Mouse (Mus musculus) midbrain, embryonic 14.5 days (tissue): ENCODE measurements at regions not wholly inside any gene's neighbourhood (a gene's known extent, or its start where the extent isn't known, plus 50 kb on each side); places are given as distances from the start of the nearest gene placed in this dataset.
A peak's percentile ranks its signal among the peaks of the same experiment; 100 is the strongest.

Experiments used
- ATAC-seq: fragments of 200-750 bp; cut with Nextera tagmentation; 2 replicates; pipeline ENCODE4 v1.8.0; 2017; ENCODE audit warnings: moderate number of reproducible peaks, moderate library complexity; ENCODE audit not compliant: low FRiP score, low TSS enrichment
- DNase-seq: peaks from one replicate; pipeline ENCODE4 v3.0.0-alpha.2; 2015
- H3K27ac ChIP-seq: fragments of 300-500 bp; sonication (generic); replicated peaks from 2 replicates; pipeline ENCODE4 v1.5.1; 2014; ENCODE audit warnings: mild to moderate bottlenecking, low read depth, low read length, moderate library complexity
- H3K27me3 ChIP-seq: fragments of 300-500 bp; sonication (generic); 2 replicates; pipeline ENCODE4 v1.6.1; 2014; ENCODE audit warnings: low read length, control low read depth, mixed read lengths; ENCODE audit not compliant: control insufficient read depth, insufficient read depth
- H3K36me3 ChIP-seq: fragments of 300-500 bp; sonication (generic); 2 replicates; pipeline ENCODE4 v1.6.1; 2014; ENCODE audit warnings: low read length, control low read depth; ENCODE audit not compliant: control insufficient read depth, insufficient read depth
- H3K4me1 ChIP-seq: fragments of 300-500 bp; sonication (generic); 2 replicates; pipeline ENCODE4 v1.6.1; 2014; ENCODE audit warnings: mild to moderate bottlenecking, antibody characterized with exemption, low read length, control low read depth; ENCODE audit not compliant: control insufficient read depth, insufficient read depth
- H3K4me2 ChIP-seq: fragments of 300-500 bp; sonication (generic); 2 replicates; pipeline ENCODE4 v1.6.1; 2014; ENCODE audit warnings: mild to moderate bottlenecking, low read length, moderate library complexity
- H3K4me3 ChIP-seq: fragments of 300-500 bp; sonication (generic); replicated peaks from 2 replicates; pipeline ENCODE4 v1.5.1; 2014; ENCODE audit warnings: low read depth, low read length
- H3K9ac ChIP-seq: fragments of 300-500 bp; sonication (generic); replicated peaks from 2 replicates; pipeline ENCODE4 v1.6.1; 2014; ENCODE audit warnings: mild to moderate bottlenecking, low read length, moderate library complexity
- H3K9me3 ChIP-seq: fragments of 300-500 bp; sonication (generic); 2 replicates; pipeline ENCODE4 v1.6.1; 2016; ENCODE audit warnings: low read length, control low read depth, mixed read lengths; ENCODE audit not compliant: control insufficient read depth
- WGBS: fragments of 180-500 bp; shearing (Covaris S2); extraction: QIAGEN DNeasy Blood & Tissue Kit; methylation state at CpG from one replicate; pipeline ENCODE4 v1.1.7; 2014; 5-methylcytosine and 5-hydroxymethylcytosine counted together

DNA sequence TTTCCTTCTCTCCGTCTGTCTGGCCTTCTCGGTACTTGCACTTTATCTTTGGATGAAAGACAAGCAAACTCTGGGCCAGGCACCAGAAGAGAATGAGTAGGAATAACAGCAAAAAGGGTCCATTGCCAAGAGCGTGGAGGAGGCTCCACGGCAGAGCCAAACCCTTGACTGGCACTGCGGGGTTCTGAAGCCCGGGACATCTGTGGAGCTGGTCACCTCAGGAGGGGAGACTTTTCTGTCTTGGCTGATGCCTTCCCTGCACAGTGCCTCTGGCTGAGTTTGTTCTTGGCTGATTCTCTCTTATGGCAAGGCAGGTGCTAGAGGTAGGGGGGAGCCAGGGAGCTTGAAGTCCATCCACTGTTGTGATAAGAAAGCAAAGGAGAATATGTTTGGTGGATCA, 130.1 kb upstream of the Npvf start:
- Histone ChIP-seq H3K36me3 (no peaks in the 10 kb centered on the region), H3K4me2 (no peak overlapping the region), H3K27me3 (no peaks in the 10 kb centered on the region), H3K4me3 (no peak overlapping the region), H3K9me3 (no peaks in the 10 kb centered on the region), H3K4me1 (no peaks in the 10 kb centered on the region), H3K9ac (no peak overlapping the region), H3K27ac (0 out of 2 replicates have a peak overlapping the region, but pooled peaks have one; percentile 41)
- WGBS: 89% methylated on average over 6 of the region's 6 CpGs
- no peak for ATAC-seq
- no peak for DNase-seq

DNA sequence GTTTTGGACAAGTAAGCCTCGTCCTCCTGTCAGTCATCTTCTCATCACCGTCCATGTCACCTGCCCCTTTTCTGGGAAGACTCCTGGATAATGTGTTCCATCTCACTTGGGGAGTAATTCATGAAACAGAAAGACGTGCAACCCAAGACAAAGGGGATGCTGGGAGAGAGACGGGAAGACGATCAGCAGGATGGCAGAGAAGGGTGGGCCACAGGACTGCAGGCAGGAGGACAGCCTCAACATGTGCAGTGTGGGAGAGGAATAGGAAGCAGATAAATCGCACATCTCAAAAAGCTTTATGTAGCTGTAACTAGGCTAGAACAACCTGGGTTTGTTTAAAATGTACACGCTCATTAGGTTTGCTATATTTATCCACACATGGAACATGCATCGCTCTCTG, 133.4 kb upstream of the Npvf start:
- H3K9me3 ChIP-seq: no peaks in the 10 kb centered on the region
- no peaks in the 10 kb centered on the region for H3K4me1 ChIP-seq
- ATAC-seq (no peak), DNase-seq (no peak)
- WGBS: 95% methylated on average over 8 of the region's 8 CpGs
- H3K4me3 ChIP-seq: no peak overlapping the region
- H3K27ac ChIP-seq: no peak overlapping the region
- no peaks in the 10 kb centered on the region for H3K36me3 ChIP-seq
- no peak overlapping the region for H3K9ac ChIP-seq
- no peaks in the 10 kb centered on the region for H3K27me3 ChIP-seq
- H3K4me2 ChIP-seq: no peak overlapping the region

DNA sequence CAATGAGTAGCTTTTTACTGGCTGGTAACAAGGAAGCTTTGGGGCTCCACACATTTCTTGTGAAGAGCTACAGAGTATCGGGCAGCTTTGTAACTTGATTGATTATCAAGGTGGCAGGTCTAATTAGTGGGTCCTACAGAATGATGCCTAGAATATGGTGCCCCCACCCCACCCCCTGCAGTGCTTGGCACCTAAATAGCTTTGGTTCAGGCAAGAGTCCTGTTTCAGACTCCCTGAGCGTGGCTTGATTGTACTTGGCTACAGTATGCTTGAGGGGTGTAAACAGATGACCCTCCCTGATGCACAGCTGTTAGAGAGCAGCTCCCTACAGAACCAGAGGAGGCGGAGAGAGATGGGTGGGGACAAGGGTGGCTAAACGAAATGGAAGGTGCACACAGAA, 145.7 kb upstream of the Npvf start:
- no peaks in the 10 kb centered on the region for H3K9me3 ChIP-seq

DNA sequence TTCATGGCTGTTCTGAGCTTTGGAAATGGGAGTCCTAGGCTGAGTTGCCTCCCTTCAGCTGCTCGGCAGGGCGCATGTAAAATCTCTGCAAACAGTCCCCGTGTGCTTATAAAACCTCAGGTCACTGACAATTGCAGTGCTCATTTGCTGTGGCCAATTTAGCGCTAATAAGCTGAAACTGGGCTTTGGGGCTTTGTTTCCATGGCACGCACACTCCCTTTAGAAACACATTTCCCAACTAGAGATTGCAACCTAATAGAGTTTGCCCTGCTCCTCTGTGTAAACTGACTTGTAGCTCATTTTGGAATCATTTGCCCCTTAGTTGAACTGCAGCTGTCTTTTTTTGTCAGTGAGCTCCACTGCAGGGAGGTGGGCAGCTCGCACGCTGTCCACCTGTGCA, 148.7 kb upstream of the Npvf start:
- H3K9me3 ChIP-seq: no peaks in the 10 kb centered on the region
- H3K9ac ChIP-seq: no peak overlapping the region
- H3K4me1 ChIP-seq: peaks cover 12% of the 10 kb centered on the region; the same call in 1 of the 2 replicates
- ATAC-seq (no peak), DNase-seq (peak; percentile 42)
- peak overlapping the region; percentile 52; the same call in 1 of the 2 replicates for H3K27ac ChIP-seq
- no peak overlapping the region for H3K4me3 ChIP-seq
- no peak overlapping the region for H3K4me2 ChIP-seq
- 54% methylated on average over 7 of the region's 7 CpGs for WGBS
- H3K36me3 ChIP-seq: no peaks in the 10 kb centered on the region
- H3K27me3 ChIP-seq: no peaks in the 10 kb centered on the region

More for the DNA sequence above, 145.7 kb upstream of the Npvf start:
- Histone ChIP-seq H3K27me3 (no peaks in the 10 kb centered on the region), H3K27ac (no peak overlapping the region), H3K4me1 (0 out of 2 replicates have a peak, but pooled peaks cover 6% of the 10 kb centered on the region), H3K36me3 (no peaks in the 10 kb centered on the region), H3K4me3 (no peak overlapping the region), H3K9ac (no peak overlapping the region), H3K4me2 (no peak overlapping the region)
- DNase-seq (no peak), ATAC-seq (no peak)
- WGBS: 89% methylated on average over 4 of the region's 4 CpGs

DNA sequence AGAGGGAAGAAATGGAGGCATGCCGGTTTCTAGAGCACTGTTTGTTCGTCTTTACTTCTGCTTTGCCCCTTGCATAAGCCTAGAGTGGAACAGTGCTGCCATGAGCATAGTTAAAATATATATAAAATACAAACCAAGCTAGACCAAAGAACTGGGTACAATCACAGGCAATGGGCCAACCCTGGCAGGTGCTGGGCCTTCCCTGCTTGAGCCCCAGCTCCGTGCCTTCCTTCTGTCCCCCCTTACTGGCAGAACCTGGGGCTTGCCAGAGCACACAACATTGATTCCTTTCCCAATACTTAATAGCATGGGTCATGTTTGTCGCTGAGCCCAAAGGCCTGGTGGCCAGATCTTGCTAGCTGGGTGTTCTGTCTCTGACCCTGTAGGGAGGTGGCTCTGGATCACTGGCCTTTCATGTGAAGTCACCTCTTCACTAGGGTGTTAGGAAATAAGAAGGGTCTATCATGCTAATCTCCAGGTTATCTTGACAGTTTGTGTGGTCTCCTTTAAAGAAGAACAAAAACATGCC, 150.3 kb upstream of the Npvf start:
- Histone ChIP-seq H3K4me1 (peaks cover 23% of the 10 kb centered on the region; the same call in 1 of the 2 replicates), H3K27ac (no peak overlapping the region), H3K27me3 (no peaks in the 10 kb centered on the region), H3K9ac (no peak overlapping the region), H3K4me3 (no peak overlapping the region), H3K36me3 (no peaks in the 10 kb centered on the region), H3K4me2 (no peak overlapping the region), H3K9me3 (no peaks in the 10 kb centered on the region)
- DNase-seq (no peak), ATAC-seq (no peak)
- WGBS: 83% methylated on average over 4 of the region's 4 CpGs

DNA sequence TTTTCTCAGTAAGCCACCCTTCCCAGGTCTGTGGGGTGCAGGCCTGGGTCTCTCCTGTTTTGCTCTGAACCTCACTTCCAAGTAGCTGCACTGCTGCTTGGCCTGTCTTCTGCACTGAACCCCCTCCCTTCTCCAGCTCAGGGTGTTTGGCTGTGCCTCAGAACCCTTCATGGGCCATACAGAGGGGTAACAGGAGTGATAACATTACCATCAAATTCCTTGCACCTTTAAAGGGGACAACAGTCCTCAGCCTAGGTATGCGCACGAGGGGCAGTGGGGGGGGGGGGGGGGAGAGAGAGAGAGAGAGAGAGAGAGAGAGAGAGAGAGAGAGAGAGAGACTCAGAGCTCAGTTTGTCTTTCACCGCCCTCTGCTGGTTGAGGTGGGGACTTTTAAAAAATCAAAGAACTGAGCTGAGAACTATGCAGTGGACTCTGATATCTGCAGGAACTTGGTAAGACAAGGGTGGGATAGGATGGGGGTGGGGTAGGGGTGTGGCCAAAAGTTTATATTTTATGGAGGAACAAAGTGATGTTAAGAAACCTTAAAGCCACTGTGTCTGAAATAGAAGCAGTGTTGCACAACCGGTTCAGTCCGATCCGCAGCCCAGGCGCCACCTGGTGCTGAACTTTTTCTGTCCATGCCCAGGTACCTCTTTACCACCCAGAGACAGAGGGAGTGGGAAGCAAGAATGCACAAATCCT, 152.3 kb upstream of the Npvf start:
- WGBS: 14% methylated on average over 7 of the region's 7 CpGs
- ATAC-seq: peak; percentile 72
- no peak overlapping the region; the same call in 1 of the 2 replicates for H3K9ac ChIP-seq
- peaks cover 27% of the 10 kb centered on the region; the same call in 1 of the 2 replicates for H3K4me1 ChIP-seq
- no peak overlapping the region for H3K4me3 ChIP-seq
- DNase-seq: peak; percentile 83
- no peak overlapping the region for H3K4me2 ChIP-seq
- no peaks in the 10 kb centered on the region for H3K36me3 ChIP-seq
- H3K27me3 ChIP-seq: no peaks in the 10 kb centered on the region
- H3K27ac ChIP-seq: 0 out of 2 replicates have a peak overlapping the region, but pooled peaks have one; percentile 41
- H3K9me3 ChIP-seq: no peaks in the 10 kb centered on the region

DNA sequence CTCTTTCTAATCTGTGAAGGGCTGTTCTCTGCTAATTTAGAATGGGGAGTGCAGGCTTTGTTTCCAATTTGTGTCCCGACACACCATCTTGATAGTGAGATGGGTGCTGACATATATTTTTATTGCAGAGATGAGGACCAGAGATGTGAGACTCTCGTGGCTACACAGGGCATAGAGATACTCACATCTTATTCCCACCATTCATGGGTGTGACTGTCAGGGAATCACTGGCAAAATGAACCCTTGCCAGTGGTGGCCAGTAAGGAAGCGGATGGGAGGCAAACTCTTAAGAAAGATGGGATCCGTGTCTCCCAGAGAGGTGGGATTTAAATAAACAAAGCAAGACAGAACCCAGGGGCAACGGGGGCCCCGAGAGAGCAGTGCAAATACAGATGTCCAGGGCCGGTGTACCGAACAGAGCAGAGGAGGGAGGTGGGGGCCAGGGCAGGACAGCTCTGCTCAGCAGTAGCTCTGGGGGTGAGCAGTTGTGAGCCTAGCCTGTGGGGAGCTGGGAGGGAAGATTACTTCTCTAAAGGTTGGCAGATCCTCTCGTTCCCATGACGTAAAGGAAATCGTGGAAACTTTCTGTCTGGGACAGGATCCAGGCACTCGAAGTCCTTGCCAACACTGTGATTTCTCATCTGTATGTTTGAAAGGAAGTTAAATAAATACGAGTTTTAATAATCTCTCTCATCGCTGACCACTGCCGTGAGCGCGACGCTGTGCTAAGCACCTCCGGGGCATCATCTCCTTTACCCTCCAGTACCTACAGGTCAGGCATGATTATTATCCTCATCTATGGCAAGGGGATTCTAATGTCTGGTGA, 153.2 kb upstream of the Npvf start:
- Histone ChIP-seq H3K27me3 (no peaks in the 10 kb centered on the region), H3K4me3 (no peak overlapping the region), H3K9ac (no peak overlapping the region; the same call in 1 of the 2 replicates), H3K9me3 (no peaks in the 10 kb centered on the region), H3K27ac (0 out of 2 replicates have a peak overlapping the region, but pooled peaks have one; percentile 41), H3K36me3 (no peaks in the 10 kb centered on the region), H3K4me1 (peaks cover 27% of the 10 kb centered on the region; the same call in 1 of the 2 replicates), H3K4me2 (no peak overlapping the region)
- ATAC-seq (peak; percentile 10; the same call in 1 of the 2 replicates), DNase-seq (peak; percentile 31)
- WGBS: 48% methylated on average over 19 of the region's 19 CpGs

DNA sequence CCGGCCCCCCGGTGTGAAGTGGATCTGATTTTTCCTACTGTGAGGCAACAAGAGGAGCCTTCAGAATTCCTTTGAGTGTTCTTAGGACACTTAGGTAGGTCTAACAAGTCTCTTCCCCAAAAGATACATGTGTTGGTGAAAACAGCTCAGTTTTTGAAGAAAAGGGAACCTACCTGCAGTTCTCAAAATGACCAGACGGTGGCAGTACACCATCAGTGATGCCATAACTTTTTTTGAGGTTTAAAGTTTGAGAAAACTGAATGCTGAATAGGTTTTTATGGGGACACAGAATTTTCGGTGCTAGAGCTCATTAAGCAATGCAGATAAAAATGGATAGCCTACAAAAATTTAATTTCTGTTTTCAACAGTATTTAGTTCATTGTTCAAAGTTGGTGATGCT, 153.9 kb upstream of the Npvf start:
- no peaks in the 10 kb centered on the region for H3K9me3 ChIP-seq
- WGBS: 11% methylated on average over 4 of the region's 4 CpGs
- no peak overlapping the region for H3K4me3 ChIP-seq
- H3K4me1 ChIP-seq: peaks cover 22% of the 10 kb centered on the region; the same call in 1 of the 2 replicates
- no peak overlapping the region for H3K9ac ChIP-seq
- no peak overlapping the region for H3K27ac ChIP-seq
- H3K36me3 ChIP-seq: no peaks in the 10 kb centered on the region
- DNase-seq: peak; percentile 91
- no peak overlapping the region for H3K4me2 ChIP-seq
- ATAC-seq: no peak
- H3K27me3 ChIP-seq: no peaks in the 10 kb centered on the region
